Mouse (Mus musculus) hindbrain, postnatal 0 days (tissue): Measurements from ENCODE around the gene Mecom. TPM values are rescaled to one million over a fixed set of nuclear protein-coding genes. Genes with fewer than 3 reads are reported as not detected.

Experiments
- ATAC-seq: fragments of 200-750 bp; cut with Nextera tagmentation; 2 replicates; pipeline ENCODE4 v1.8.0; 2017; ENCODE audit warnings: mild to moderate bottlenecking, moderate TSS enrichment, moderate library complexity
- DNase-seq: peaks from one replicate; pipeline ENCODE4 v3.0.0-alpha.2; 2015; ENCODE audit warnings: low spot score
- H3K27ac ChIP-seq: fragments of 300-500 bp; sonication (generic); 2 replicates; pipeline ENCODE4 v1.5.1; 2014; ENCODE audit warnings: mild to moderate bottlenecking
- H3K27me3 ChIP-seq: fragments of 300-500 bp; sonication (generic); 2 replicates; pipeline ENCODE4 v1.6.1; 2014; ENCODE audit warnings: low read length, mixed read lengths; ENCODE audit not compliant: insufficient read depth
- H3K36me3 ChIP-seq: fragments of 300-500 bp; sonication (generic); 2 replicates; pipeline ENCODE4 v1.6.1; 2014; ENCODE audit warnings: low read length, mixed read lengths; ENCODE audit not compliant: insufficient read depth
- H3K4me1 ChIP-seq: fragments of 300-500 bp; sonication (generic); 2 replicates; pipeline ENCODE4 v1.6.1; 2014; ENCODE audit warnings: antibody characterized with exemption, low read length, mixed read lengths; ENCODE audit not compliant: insufficient read depth
- H3K4me2 ChIP-seq: fragments of 300-500 bp; sonication (generic); 2 replicates; pipeline ENCODE4 v1.6.1; 2014; ENCODE audit warnings: low read depth, mild to moderate bottlenecking, low read length, moderate library complexity, mixed read lengths
- H3K4me3 ChIP-seq: fragments of 300-500 bp; sonication (generic); 2 replicates; pipeline ENCODE4 v1.5.1; 2014; ENCODE audit warnings: low read length
- H3K9ac ChIP-seq: fragments of 300-500 bp; sonication (generic); replicated peaks from 2 replicates; pipeline ENCODE4 v1.6.1; 2014; ENCODE audit warnings: mild to moderate bottlenecking, low read length, moderate library complexity, mixed read lengths
- H3K9me3 ChIP-seq: fragments of 300-500 bp; sonication (generic); 2 replicates; pipeline ENCODE4 v1.6.1; 2016; ENCODE audit warnings: low read length, mixed read lengths
- CTCF ChIP-seq: IDR thresholded peaks from 2 replicates; pipeline ENCODE4 v1.5.1; 2016; ENCODE audit warnings: antibody characterized with exemption, control low read depth, low read depth
- WGBS: fragments of 180-500 bp; shearing (Covaris S2); extraction: QIAGEN DNeasy Blood & Tissue Kit; methylation state at CpG from one replicate; pipeline ENCODE4 v1.1.7; 2014; 5-methylcytosine and 5-hydroxymethylcytosine counted together
- polyA plus RNA-seq: library from polyadenylated mRNA; unstranded; fragments of >200 nt; fragmentation: Nextera tagmentation; extraction: Ambion mirVana; gene quantifications from 2 replicates; pipeline ENCODE4 v1.2.1, GENCODE M21; 2015
- total RNA-seq: library from RNA; depleted of rRNA; stranded (reverse); fragments of >200 nt; gene quantifications from 2 replicates; pipeline ENCODE4 v1.2.3, GENCODE M21; 2014

The Mecom gene
- total and polyA plus RNA-seq, 2 experiments from 2014 or later = 4.5 to 8.3 TPM

DNA sequence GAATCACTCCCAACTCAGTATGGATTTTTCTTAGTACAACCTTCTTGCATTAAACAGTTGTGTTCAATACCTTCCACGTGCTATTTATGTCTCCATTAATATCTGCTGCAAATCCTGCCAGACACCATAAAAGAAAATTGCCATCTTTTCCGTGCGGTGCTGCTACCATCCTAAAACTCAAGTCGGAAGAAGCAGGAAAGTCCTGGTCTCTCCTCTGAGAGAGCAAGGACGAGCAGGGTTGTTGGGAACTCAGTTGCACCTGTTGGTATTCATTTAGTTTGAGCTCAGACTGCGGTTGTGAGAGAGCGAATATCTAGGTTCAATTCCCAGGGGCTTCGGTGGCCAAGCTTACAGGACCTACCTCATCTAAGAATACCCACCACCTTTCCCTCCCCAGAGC lies 37.2 kb downstream of the Mecom start:
- Histone ChIP-seq H3K9ac (no peak overlapping the region), H3K27me3 (peaks cover 69% of the 10 kb centered on the region), H3K9me3 (no peaks in the 10 kb centered on the region), H3K4me1 (0 out of 2 replicates have a peak, but pooled peaks cover 4% of the 10 kb centered on the region), H3K27ac (no peak overlapping the region), H3K4me2 (no peak overlapping the region), H3K4me3 (no peak overlapping the region), H3K36me3 (no peaks in the 10 kb centered on the region)
- no peak for ATAC-seq
- no peak for DNase-seq
- no peak for TF ChIP-seq CTCF
- 15% methylated on average over 8 of the region's 8 CpGs for whole genome bisulfite sequencing

- H3K27ac ChIP-seq = no peak overlapping the region
- DNase-seq = no peak
- peak overlapping the region; percentile 74 for H3K4me2 ChIP-seq
- TF ChIP-seq CTCF = no peak
- 0 out of 2 replicates have a peak, but pooled peaks cover 4% of the 10 kb centered on the region for H3K4me1 ChIP-seq
- no peaks in the 10 kb centered on the region for H3K9me3 ChIP-seq
- H3K27me3 ChIP-seq = peaks cover 68% of the 10 kb centered on the region
- H3K9ac ChIP-seq = no peak overlapping the region
- no peaks in the 10 kb centered on the region for H3K36me3 ChIP-seq
- WGBS = 2% methylated on average over 16 of the region's 16 CpGs
- peak overlapping the region; percentile 46 for H3K4me3 ChIP-seq
- ATAC-seq = no peak
These were observed 37.7 kb downstream of the Mecom start for GRCm38 (mm10) chr3:30510105-30510504.

DNA sequence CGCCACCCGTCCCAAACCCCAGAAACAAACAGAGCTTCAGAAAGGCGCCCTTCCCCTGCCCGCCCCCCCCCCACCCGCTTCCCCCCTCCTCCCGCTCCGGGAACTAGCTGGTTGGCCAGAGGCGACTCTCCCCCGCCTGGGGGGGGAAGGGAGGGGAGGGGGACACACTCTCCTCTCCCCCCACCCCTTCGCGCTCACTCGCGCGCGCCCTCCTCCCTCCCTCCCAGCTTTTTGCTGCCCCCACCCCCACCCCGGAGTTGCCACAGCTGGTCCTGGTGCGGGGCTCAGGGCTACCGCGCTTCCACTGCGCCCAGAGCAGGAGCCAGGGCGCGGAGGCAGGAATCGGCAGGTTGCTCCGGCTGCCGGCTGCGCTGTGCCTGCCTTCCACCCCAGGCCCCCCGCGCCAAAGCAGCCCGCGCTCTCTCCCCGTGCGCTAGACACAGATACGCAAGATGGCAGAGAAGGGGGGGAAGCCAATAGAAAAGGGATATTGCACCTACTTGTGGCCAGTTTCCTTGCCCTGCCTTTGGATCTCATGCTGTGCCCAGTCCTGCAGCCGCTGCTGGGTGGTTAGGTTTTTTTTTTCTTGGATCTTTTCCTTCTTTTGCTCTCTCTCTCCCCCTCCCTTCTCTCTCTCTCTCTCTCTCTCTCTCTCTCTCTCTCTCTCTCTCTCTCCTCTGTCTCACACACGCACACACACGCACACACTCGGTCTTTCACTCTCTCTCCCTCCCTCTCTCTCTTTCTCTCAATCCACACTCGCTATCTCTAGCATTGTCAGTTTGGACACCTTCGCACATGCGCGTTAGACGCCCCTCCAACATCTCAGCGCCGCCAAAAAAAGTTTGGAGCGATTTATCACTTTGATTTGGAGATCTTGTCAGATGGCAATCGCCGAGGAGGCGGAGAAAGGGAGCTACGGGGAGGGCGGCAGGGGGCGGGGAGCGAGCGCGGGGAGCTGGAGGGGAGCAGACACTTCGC lies 38.6 kb downstream of the Mecom start:
- Histone ChIP-seq H3K4me2 (peak overlapping the region; percentile 74), H3K27ac (peak overlapping the region; percentile 70), H3K4me1 (no peaks in the 10 kb centered on the region), H3K9me3 (no peaks in the 10 kb centered on the region), H3K4me3 (peak overlapping the region; percentile 46), H3K36me3 (no peaks in the 10 kb centered on the region), H3K27me3 (peaks cover 71% of the 10 kb centered on the region), H3K9ac (peak overlapping the region; percentile 35; the same call in 1 of the 2 replicates)
- DNase-seq (peak; percentile 28), ATAC-seq (peak; percentile 34; the same call in 1 of the 2 replicates)
- peak; percentile 36 for TF ChIP-seq CTCF
- under 1% methylated on average over 41 of the region's 55 CpGs for WGBS

DNA sequence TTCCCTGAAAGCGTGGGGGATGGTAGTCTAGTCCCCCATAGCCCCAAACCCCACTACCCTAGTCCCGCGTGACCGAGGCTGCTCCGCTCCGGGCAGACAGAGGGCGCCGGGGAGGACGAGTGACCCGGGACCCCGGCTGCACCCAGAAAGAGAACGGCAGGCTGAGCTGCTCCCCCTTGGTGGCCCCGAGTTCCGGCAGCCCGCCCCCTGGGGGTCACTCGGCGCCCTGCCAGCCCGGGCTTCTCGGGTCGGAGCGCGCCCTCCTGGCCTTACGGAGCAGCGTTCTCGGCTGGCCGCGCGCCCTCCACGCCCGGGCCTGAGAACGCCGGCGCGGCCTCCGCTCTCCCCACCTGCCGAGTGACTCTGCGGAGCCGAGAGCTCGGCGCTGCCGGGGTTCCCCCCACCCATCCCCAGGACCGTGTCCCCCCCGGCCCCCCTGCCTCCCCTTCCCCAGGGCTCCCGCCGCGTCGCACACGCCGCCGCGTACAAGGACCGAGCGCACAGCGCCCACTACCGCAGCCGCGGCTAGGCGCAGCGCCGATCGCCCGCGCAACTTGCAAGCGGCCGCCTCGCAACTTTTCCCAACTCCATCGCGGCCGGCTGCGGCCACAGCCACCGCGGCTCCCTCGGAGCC lies 39.4 kb downstream of the Mecom start:
- Histone ChIP-seq H3K4me3 (peak overlapping the region; percentile 46), H3K4me2 (peak overlapping the region; percentile 74), H3K9ac (no peak overlapping the region; the same call in 1 of the 2 replicates), H3K27me3 (peaks cover 75% of the 10 kb centered on the region), H3K9me3 (no peaks in the 10 kb centered on the region), H3K4me1 (no peaks in the 10 kb centered on the region), H3K36me3 (no peaks in the 10 kb centered on the region), H3K27ac (peak overlapping the region; percentile 70)
- WGBS = under 1% methylated on average over 66 of the region's 73 CpGs
- peak; percentile 58 for TF ChIP-seq CTCF
- DNase-seq (peak; percentile 84), ATAC-seq (peak; percentile 83)

DNA sequence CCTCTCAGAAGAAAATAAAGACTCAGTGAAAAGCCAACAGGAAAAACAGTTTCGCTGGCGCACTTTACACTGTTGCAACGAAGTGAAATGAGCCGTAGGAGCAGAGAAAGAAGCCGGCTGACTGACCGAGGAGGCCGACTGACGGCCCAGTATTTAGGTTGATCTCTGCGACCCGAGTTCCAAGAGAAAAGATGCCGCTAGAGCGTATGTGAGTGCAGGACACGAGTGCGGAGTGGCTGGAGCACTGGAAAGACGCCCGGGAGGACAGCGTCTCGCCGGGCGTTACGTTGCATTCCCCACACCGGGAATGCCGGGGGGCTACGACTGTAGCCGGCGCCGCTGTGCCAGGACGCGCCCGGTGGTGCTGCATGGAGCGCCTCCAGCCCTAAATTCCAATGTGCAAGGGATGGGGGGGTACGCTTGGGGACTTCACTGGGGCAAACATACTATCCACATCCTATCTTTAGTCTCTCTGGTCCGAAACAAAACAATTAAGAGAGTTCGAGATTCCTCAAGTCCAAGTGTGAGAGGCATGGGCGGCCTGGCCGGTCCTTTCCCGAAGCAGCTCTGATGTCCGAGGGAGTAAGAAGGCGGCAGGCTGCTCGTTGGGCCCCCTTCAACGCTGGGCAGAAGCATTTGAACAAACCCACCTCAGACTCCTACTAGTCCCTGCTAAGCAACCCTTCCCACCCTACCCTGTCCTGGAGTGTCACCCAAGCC lies 40.1 kb downstream of the Mecom start:
- no peaks in the 10 kb centered on the region for H3K9me3 ChIP-seq
- H3K9ac ChIP-seq = peak overlapping the region; percentile 25; the same call in 1 of the 2 replicates
- ATAC-seq (peak; percentile 6; the same call in 1 of the 2 replicates), DNase-seq (peak; percentile 25)
- TF ChIP-seq CTCF = no peak
- H3K4me1 ChIP-seq = no peaks in the 10 kb centered on the region
- under 1% methylated on average over 41 of the region's 41 CpGs for WGBS
- H3K36me3 ChIP-seq = no peaks in the 10 kb centered on the region
- peak overlapping the region; percentile 70 for H3K27ac ChIP-seq
- H3K27me3 ChIP-seq = peaks cover 69% of the 10 kb centered on the region
- peak overlapping the region; percentile 74 for H3K4me2 ChIP-seq
- H3K4me3 ChIP-seq = peak overlapping the region; percentile 46

- Histone ChIP-seq H3K27me3 (peaks cover 62% of the 10 kb centered on the region), H3K27ac (peak overlapping the region; percentile 70; the same call in 1 of the 2 replicates), H3K4me2 (peak overlapping the region; percentile 74), H3K9me3 (no peaks in the 10 kb centered on the region), H3K9ac (peak overlapping the region; percentile 25; the same call in 1 of the 2 replicates), H3K4me1 (no peaks in the 10 kb centered on the region), H3K4me3 (peak overlapping the region; percentile 46), H3K36me3 (no peaks in the 10 kb centered on the region)
- no peak for TF ChIP-seq CTCF
- no peak for ATAC-seq
- under 1% methylated on average over 22 of the region's 22 CpGs for WGBS
- DNase-seq = peak; percentile 49
These were observed 40.7 kb downstream of the Mecom start for GRCm38 (mm10) chr3:30507028-30507575.
